Mouse (Mus musculus) liver, postnatal 0 days (tissue): ENCODE measurements around the gene Nckap1l.

ENCODE experiments used
- CTCF ChIP-seq: sonication (generic); IDR thresholded peaks from 2 replicates; pipeline ENCODE4 v1.5.1; 2016; ENCODE audit warnings: antibody characterized with exemption, low read depth
- EP300 ChIP-seq: IDR thresholded peaks from 2 replicates; pipeline ENCODE4 v1.6.1; 2016; ENCODE audit warnings: antibody characterized with exemption, low read depth, mild to moderate bottlenecking

GRCm38 (mm10) chr15:103479080-103479606, 25.5 kb downstream of the Nckap1l start:
- TF ChIP-seq EP300: no peak
- no peak for TF ChIP-seq CTCF
